Mouse (Mus musculus) liver, adult 2 months (tissue): ENCODE measurements around the gene B4galt4. TPM values are rescaled to one million over a fixed set of nuclear protein-coding genes. Genes with fewer than 3 reads are reported as not detected.

Source experiments
- DNase-seq: peaks from one replicate; pipeline ENCODE4 v3.0.0-alpha.2; 2011; ENCODE audit warnings: low read depth, low spot score; ENCODE audit errors: extremely low read depth
- H3K27ac ChIP-seq: fragments of 200-500 bp; replicated peaks from 2 replicates; pipeline ENCODE4 v1.5.1; 2012; ENCODE audit warnings: low read depth, mild to moderate bottlenecking, control low read depth, inconsistent platforms, low read length; ENCODE audit not compliant: insufficient read depth
- H3K27me3 ChIP-seq: fragments of 200-500 bp; 2 replicates; pipeline ENCODE4 v1.6.1; 2012; ENCODE audit warnings: mild to moderate bottlenecking, moderate library complexity, low read length, inconsistent platforms; ENCODE audit not compliant: control insufficient read depth, insufficient read depth
- H3K36me3 ChIP-seq: fragments of 200-500 bp; 2 replicates; pipeline ENCODE4 v1.6.1; 2012; ENCODE audit warnings: low read length, inconsistent platforms; ENCODE audit not compliant: control insufficient read depth, insufficient read depth
- H3K4me1 ChIP-seq: fragments of 200-500 bp; 2 replicates; pipeline ENCODE4 v1.6.1; 2011; ENCODE audit warnings: low read length; ENCODE audit not compliant: control insufficient read depth, insufficient read depth
- H3K4me3 ChIP-seq: fragments of 200-500 bp; 2 replicates; pipeline ENCODE4 v1.5.1; 2011; ENCODE audit warnings: low read depth, mild to moderate bottlenecking, control low read depth, low read length, moderate library complexity; ENCODE audit not compliant: insufficient read depth
- H3K79me2 ChIP-seq: fragments of 200-500 bp; 2 replicates; pipeline ENCODE4 v1.6.1; 2012; ENCODE audit warnings: inconsistent platforms, mild to moderate bottlenecking, low read length, moderate library complexity; ENCODE audit not compliant: control insufficient read depth, insufficient read depth
- H3K9ac ChIP-seq: fragments of 200-500 bp; 2 replicates; pipeline ENCODE4 v1.6.1; 2012; ENCODE audit warnings: low read depth, mild to moderate bottlenecking, control low read depth, inconsistent platforms, low read length
- CTCF ChIP-seq: fragments of 200-500 bp; IDR thresholded peaks from 2 replicates; pipeline ENCODE4 v1.5.1; 2011; ENCODE audit warnings: low read depth, low read length, control low read depth
- POLR2A ChIP-seq: fragments of 200-500 bp; IDR thresholded peaks from 2 replicates; pipeline ENCODE4 v1.6.1; 2011; ENCODE audit warnings: low read length, control low read depth; ENCODE audit not compliant: insufficient read depth; ENCODE audit errors: extremely low read depth
- WGBS: fragments of 180-500 bp; shearing (Covaris S2); methylation state at CpG from one replicate; pipeline ENCODE4 v1.1.7; 2018; 5-methylcytosine and 5-hydroxymethylcytosine counted together
- polyA plus RNA-seq: library from polyadenylated mRNA; depleted of rRNA; stranded (reverse); fragments of >200 nt; gene quantifications from 2 replicates; pipeline ENCODE4 v1.2.3, GENCODE M21; 2012
- total RNA-seq: library from RNA; depleted of rRNA; stranded (reverse); fragments of >200 nt; gene quantifications from 2 replicates; pipeline ENCODE4 v1.2.3, GENCODE M21; 2014

Gene B4galt4
- total and polyA plus RNA-seq, 2 experiments: 0.54 to 1.6 TPM

DNA sequence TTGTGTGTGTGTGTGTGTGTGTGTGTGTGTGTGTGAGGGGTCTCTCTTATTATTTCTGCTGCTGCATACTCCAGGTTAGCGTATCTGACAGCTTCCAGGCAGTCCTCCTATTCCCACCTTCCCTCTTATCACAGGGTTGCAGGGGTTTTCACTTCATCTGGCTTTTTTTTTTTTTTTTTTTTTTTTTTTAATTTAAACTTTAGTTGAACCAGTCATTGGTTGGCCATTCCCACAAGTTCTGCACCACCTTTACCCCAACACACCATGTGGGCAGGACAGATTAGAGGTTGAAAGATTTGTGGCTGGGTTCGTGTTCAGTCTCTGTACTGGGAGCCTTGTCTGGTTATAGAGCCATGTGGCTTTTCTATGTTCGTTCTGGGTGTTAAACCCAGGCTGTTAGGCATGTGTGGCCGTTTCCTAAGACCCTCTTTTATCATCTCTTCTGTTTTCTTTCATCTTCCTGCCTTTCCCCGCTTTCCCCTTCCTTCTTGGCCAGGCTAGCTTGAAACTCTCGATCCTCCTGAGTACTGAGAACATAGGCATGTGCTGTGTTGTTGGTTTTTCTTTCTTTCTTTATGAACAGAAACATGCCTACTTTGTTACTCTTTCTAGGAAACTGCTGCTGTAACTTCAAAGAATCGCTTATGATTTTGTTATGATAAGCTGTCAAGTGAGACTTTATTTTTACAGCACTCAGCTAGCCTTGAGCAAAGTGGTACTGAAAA is 13.6 kb downstream of the B4galt4 start:
- Histone ChIP-seq H3K4me1 (peaks cover 1% of the 10 kb centered on the region; the same call in 1 of the 2 replicates), H3K27me3 (no peaks in the 10 kb centered on the region), H3K4me3 (no peak overlapping the region), H3K79me2 (no peaks in the 10 kb centered on the region), H3K27ac (no peak overlapping the region; the same call in 1 of the 2 replicates), H3K9ac (no peak overlapping the region), H3K36me3 (no peaks in the 10 kb centered on the region)
- DNase-seq: no peak
- WGBS: 69% methylated on average over 7 of the region's 7 CpGs
- TF ChIP-seq CTCF (no peak), POLR2A (no peak)

DNA sequence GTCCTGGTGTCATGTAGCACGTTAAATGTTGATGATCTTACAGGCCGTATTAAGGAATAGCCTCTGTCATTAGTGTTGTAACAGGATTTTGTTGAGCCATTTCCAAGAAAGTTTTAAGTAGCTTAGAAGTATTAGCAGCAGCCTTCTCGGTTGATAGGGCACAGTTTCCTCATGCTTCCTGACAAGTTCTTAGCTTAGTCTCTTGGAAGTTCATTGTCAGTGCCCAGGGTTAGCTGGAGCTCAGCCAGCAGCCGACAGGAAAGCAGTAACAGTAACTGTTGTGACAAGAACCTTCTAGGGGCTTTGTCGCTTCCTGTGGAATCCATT is 14.1 kb downstream of the B4galt4 start:
- H3K27ac ChIP-seq: no peak overlapping the region
- peak; percentile 14 for DNase-seq
- H3K79me2 ChIP-seq: no peaks in the 10 kb centered on the region
- peaks cover 1% of the 10 kb centered on the region; the same call in 1 of the 2 replicates for H3K4me1 ChIP-seq
- H3K9ac ChIP-seq: no peak overlapping the region
- TF ChIP-seq POLR2A: no peak
- no peak for TF ChIP-seq CTCF
- WGBS: 55% methylated on average over 5 of the region's 5 CpGs
- H3K4me3 ChIP-seq: no peak overlapping the region
- H3K36me3 ChIP-seq: no peaks in the 10 kb centered on the region
- H3K27me3 ChIP-seq: no peaks in the 10 kb centered on the region

DNA sequence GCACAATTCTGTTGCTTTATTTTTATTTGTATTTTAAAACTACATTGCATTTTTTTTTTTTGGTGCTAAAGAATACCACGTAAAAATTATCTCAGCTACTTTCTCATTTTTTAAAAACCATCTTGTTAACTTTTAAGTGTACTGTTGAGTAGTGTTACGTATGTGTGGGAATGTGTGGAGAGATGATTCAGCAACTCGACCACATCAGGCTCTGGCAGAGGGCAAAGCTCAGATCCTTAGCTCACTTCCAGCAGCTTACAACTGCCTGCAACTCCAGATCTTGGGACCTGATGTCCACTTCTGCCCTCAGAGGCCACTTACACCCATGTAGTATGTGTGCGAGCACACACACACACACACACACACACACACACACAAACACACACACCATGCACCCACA is 14.5 kb downstream of the B4galt4 start:
- H3K36me3 ChIP-seq: no peaks in the 10 kb centered on the region
- no peaks in the 10 kb centered on the region for H3K27me3 ChIP-seq
- 73% methylated on average over 4 of the region's 4 CpGs for WGBS
- H3K4me3 ChIP-seq: no peak overlapping the region
- H3K4me1 ChIP-seq: peaks cover 1% of the 10 kb centered on the region; the same call in 1 of the 2 replicates
- TF ChIP-seq POLR2A: no peak
- no peak for TF ChIP-seq CTCF
- no peak for DNase-seq
- H3K9ac ChIP-seq: no peak overlapping the region
- H3K27ac ChIP-seq: no peak overlapping the region
- no peaks in the 10 kb centered on the region for H3K79me2 ChIP-seq

DNA sequence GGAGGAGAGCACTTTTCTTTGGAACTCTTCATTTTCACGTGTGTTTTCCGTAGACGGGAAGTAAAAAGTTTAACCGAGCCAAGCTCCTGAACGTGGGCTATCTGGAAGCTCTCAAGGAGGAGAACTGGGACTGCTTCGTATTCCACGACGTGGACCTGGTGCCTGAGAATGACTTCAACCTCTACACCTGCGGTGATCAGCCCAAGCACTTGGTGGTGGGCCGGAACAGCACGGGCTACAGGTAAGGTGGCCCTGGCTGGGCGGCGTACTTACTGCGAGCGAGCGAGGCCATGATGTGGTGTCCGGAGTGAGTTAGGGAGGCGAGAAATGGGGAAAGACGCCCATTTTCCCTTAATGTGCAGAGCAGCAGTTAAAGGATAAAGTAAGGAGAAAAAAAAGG is 15.6 kb downstream of the B4galt4 start:
- WGBS: 91% methylated on average over 19 of the region's 19 CpGs
- no peak overlapping the region for H3K4me3 ChIP-seq
- H3K27ac ChIP-seq: 0 out of 2 replicates have a peak overlapping the region, but pooled peaks have one; percentile 2
- H3K27me3 ChIP-seq: no peaks in the 10 kb centered on the region
- no peak for DNase-seq
- H3K4me1 ChIP-seq: peaks cover 1% of the 10 kb centered on the region; the same call in 1 of the 2 replicates
- no peaks in the 10 kb centered on the region for H3K36me3 ChIP-seq
- no peak for TF ChIP-seq CTCF
- no peak for TF ChIP-seq POLR2A
- no peak overlapping the region for H3K9ac ChIP-seq
- H3K79me2 ChIP-seq: no peaks in the 10 kb centered on the region

DNA sequence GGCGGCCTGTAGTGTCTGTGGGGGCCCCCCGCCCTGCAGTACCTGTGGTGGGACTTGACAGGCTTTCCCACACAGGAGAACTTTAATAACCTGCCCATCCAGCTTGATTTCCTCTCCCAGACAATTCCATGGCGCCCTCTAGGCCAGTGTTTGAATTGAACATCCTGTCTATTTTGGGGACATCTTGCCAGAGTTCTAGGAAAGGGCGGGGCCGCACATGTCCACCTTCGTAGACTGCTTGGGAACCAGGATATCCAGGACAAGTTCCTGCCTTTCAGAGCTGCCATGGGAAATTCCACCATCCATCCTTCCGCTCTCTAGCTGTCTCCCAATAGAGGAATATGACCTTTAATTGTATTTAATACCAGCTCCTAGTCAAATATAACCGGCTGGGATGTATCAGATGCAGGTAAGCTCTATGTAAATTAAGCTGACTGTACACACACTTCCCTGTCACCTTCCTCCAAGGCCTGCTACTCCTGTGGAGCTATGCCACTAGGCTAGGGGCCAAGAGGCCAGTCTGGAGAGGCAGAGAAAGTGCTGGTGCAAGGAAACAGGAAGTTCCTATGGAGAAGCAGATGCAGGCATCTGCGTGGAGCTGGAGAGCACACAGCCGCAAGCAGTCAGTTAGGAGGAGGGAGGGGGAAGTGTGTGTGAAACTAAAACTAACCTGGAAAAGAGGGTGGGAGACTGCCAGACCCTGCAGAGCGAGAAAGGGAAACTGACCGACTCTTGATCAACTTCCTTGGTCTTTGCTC is 16.2 kb downstream of the B4galt4 start:
- WGBS: 75% methylated on average over 12 of the region's 12 CpGs
- H3K4me3 ChIP-seq: no peak overlapping the region
- H3K4me1 ChIP-seq: peaks cover 1% of the 10 kb centered on the region; the same call in 1 of the 2 replicates
- no peak for TF ChIP-seq CTCF
- TF ChIP-seq POLR2A: no peak
- peak overlapping the region; percentile 9; the same call in 1 of the 2 replicates for H3K27ac ChIP-seq
- DNase-seq: peak; percentile 30
- no peak overlapping the region for H3K9ac ChIP-seq
- H3K36me3 ChIP-seq: no peaks in the 10 kb centered on the region
- no peaks in the 10 kb centered on the region for H3K79me2 ChIP-seq
- H3K27me3 ChIP-seq: no peaks in the 10 kb centered on the region
